Mouse (Mus musculus): ENCODE data around the gene Chst3. TPM values are rescaled to one million over a fixed set of nuclear protein-coding genes. Genes with fewer than 3 reads are reported as not detected.
"Not testable (repeated sequence)": the region's sequence is repeated elsewhere in the genome, so short reads cannot be mapped to it uniquely, and the experiment has no call there.

Chst3 gene
- polyA plus RNA-seq, 1 experiment from 2014 or later, result 2.3 TPM

DNA sequence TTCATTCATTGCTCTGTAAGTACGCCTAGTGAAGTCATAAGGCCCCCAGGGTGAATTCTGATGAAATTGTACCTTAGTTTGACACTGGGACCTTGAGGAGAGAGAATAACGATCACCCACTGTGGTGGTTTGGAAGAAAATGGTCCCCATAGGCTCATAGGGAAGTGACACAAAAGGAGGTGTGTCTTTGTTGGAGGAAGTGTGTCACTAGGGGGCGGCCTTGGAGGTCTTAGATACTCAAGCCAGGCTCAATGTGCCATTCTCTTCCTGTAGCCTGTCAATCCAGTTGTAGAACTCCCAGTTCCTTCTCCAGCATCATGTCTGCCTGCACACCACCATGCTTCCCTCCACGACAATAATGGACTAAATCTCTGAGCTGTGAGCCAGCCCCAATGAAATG lies 78.3 kb downstream of the Chst3 start:
- 90% methylated on average over 4 of the region's 4 CpGs for WGBS
- no peak overlapping the region for H3K4me2 ChIP-seq
- H3K4me3 ChIP-seq (replicated peaks), result no peak overlapping the region
- ATAC-seq (ENCODE audit: insufficient read depth, low FRiP score, low read depth), result no peak
- no peak overlapping the region for H3K27ac ChIP-seq
- H3K9me3 ChIP-seq, result no peaks in the 10 kb centered on the region
- no peaks in the 10 kb centered on the region for H3K27me3 ChIP-seq (replicated peaks)
- no peaks in the 10 kb centered on the region; the same call in 1 of the 2 replicates for H3K4me1 ChIP-seq
- H3K36me3 ChIP-seq, result no peaks in the 10 kb centered on the region
- no peak overlapping the region for H3K9ac ChIP-seq

DNA sequence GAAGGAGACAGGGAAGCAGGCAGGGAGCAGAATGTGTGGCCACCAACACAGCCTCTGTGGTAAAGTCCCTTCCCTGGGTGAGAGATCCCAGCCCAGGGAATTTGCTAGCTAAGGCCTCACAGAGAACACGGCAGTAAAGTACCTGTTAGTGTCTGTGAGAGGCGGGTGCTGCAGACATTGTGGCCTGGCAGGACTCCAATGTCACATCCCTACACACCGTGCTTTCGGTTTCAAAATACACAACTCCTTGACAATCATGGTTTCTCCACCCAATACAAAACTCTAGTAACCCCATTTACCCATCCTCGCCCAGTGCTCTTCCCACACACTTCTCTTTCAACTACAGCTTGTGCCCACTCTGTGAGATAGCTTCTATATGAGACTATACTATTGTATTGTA lies 80.4 kb downstream of the Chst3 start:
- Histone ChIP-seq H3K27ac (no peak overlapping the region), H3K4me2 (no peak overlapping the region), H3K27me3 (replicated peaks) (no peaks in the 10 kb centered on the region), H3K9me3 (no peaks in the 10 kb centered on the region), H3K36me3 (no peaks in the 10 kb centered on the region), H3K4me3 (replicated peaks) (no peak overlapping the region), H3K9ac (no peak overlapping the region), H3K4me1 (peaks cover 7% of the 10 kb centered on the region)
- 79% methylated on average over 5 of the region's 5 CpGs for WGBS
- ATAC-seq (ENCODE audit: insufficient read depth, low FRiP score, low read depth), result no peak

DNA sequence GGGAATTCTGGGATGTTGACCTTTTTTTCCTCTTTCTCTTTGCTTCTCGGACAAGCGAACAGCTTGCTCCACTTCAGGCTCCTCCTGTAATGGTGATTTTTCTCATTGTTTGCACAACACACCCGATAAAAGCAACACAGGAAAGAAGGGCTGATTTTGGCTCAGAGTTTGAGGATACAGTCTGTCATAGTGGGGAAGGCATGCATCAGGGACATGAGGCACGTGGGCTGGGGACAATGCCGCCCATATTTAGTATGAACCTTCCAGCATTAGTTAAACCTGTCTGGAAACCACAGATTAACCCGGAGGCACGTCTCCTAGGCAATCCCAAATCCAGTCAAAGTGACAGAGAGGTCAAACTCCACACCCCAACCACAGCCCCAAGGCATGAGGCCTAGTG lies 82.1 kb downstream of the Chst3 start:
- 50% methylated on average over 7 of the region's 7 CpGs for WGBS
- H3K27ac ChIP-seq, result no peak overlapping the region
- ATAC-seq (ENCODE audit: insufficient read depth, low FRiP score, low read depth), result no peak
- H3K4me2 ChIP-seq, result no peak overlapping the region
- no peaks in the 10 kb centered on the region for H3K36me3 ChIP-seq
- no peaks in the 10 kb centered on the region for H3K9me3 ChIP-seq
- peaks cover 7% of the 10 kb centered on the region for H3K4me1 ChIP-seq
- H3K27me3 ChIP-seq (replicated peaks), result no peaks in the 10 kb centered on the region
- H3K9ac ChIP-seq, result no peak overlapping the region
- H3K4me3 ChIP-seq (replicated peaks), result no peak overlapping the region

DNA sequence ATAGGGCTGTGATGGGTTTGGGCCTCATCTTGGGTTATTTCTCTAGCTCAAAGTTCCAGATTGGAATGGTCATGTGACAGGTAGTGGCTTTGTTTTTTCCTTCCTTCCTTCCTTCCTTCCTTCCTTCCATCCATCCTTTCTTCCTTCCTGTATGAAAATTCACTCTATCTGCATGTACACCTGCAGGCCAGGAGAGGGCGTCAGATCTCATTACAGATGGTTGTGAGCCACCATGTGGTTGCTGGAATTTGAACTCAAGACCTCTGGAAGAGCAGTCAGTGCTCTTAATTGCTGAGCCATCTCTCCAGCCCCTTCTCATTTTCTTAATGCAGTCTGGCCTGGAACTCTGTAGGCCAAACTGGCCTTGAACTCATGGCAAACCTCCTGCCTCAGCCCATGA lies 83.0 kb downstream of the Chst3 start:
- H3K9ac ChIP-seq; H3K4me2 ChIP-seq; ATAC-seq (ENCODE audit: insufficient read depth, low FRiP score, low read depth); H3K4me1 ChIP-seq; H3K9me3 ChIP-seq; H3K27me3 ChIP-seq (replicated peaks); H3K36me3 ChIP-seq; H3K4me3 ChIP-seq (replicated peaks); H3K27ac ChIP-seq: not testable (repeated sequence)
- 65% methylated on average over 1 of the region's 1 CpGs for WGBS

DNA sequence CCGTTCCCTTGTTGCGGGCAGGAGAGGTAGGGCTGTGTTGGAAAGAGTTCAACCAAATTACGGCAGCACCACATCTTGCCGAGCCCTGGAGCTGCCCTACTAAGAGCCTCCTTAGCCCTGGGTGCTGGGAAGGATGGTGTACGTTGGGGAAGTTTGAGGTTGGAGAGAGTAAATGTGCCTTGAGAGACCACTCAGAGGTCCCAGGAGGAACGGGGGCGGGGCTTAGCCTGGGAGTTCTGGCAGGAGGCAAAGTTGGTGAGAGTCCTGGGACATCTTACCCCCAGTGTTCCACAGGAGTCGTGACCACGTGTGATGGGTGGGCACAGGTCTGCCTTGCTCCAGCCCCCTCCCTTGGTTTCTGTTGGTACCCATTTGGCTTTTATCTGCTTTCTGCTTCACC lies 84.9 kb downstream of the Chst3 start:
- Histone ChIP-seq H3K4me1 (peaks cover 7% of the 10 kb centered on the region), H3K9ac (no peak overlapping the region), H3K27me3 (replicated peaks) (no peaks in the 10 kb centered on the region), H3K9me3 (no peaks in the 10 kb centered on the region), H3K4me3 (replicated peaks) (no peak overlapping the region), H3K27ac (no peak overlapping the region), H3K36me3 (no peaks in the 10 kb centered on the region), H3K4me2 (no peak overlapping the region)
- ATAC-seq (ENCODE audit: insufficient read depth, low FRiP score, low read depth), result no peak
- 55% methylated on average over 9 of the region's 9 CpGs for WGBS

DNA sequence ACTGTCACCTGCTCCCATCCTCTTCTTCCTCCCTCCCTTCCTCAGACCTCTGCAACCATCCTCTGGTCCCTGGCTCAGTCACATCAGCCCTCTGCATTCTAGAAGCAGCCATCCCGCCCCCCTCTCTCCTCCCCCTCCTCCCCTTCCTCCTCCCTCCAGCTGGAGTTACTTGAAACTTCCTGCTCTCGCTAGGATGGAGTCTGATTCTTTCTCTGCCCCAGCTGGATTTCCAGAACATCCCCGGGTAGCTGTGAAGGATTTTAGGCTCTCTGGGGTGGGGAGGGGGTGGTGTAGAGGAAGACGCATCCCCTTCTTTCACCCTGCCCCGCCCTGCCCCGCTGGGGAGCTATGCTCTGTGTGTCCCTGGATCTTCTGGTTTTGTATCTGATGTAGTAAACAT lies 85.6 kb downstream of the Chst3 start:
- ATAC-seq (ENCODE audit: insufficient read depth, low FRiP score, low read depth), result no peak
- Histone ChIP-seq H3K4me1 (peaks cover 7% of the 10 kb centered on the region), H3K36me3 (no peaks in the 10 kb centered on the region), H3K9ac (no peak overlapping the region), H3K4me3 (replicated peaks) (no peak overlapping the region), H3K27ac (no peak overlapping the region), H3K27me3 (replicated peaks) (no peaks in the 10 kb centered on the region), H3K4me2 (no peak overlapping the region), H3K9me3 (no peaks in the 10 kb centered on the region)
- 31% methylated on average over 6 of the region's 6 CpGs for WGBS

Small RNA genes lying within 50 kb of the gene (microRNA-seq; reads per million reads assigned to microRNA genes)
- not detected for gene Gm22117

Other genes starting within 250 kb of the Chst3 start
- 42.4 and 47.0 TPM in 2 replicates for gene Ascc1, start 216.5 kb downstream of the Chst3 start, polyA plus RNA-seq (2015; fragmentation: Nextera tagmentation; extraction: Ambion mirVana)
- 98.8 and 107 TPM in 2 replicates for gene Anapc16, start 216.1 kb downstream of the Chst3 start, polyA plus RNA-seq (2015; fragmentation: Nextera tagmentation; extraction: Ambion mirVana)
- 5.3 and 6.1 TPM in 2 replicates for gene Spock2, start 113.0 kb downstream of the Chst3 start, polyA plus RNA-seq (2015; fragmentation: Nextera tagmentation; extraction: Ambion mirVana)
- 142 and 155 TPM in 2 replicates for gene Psap, start 58.4 kb upstream of the Chst3 start, polyA plus RNA-seq (2015; fragmentation: Nextera tagmentation; extraction: Ambion mirVana)
- 7.0 and 7.8 TPM in 2 replicates for gene Vsir, start 127.6 kb upstream of the Chst3 start, polyA plus RNA-seq (2015; fragmentation: Nextera tagmentation; extraction: Ambion mirVana)
- gene Gm17455, start 180.5 kb upstream of the Chst3 start, polyA plus RNA-seq (2015; fragmentation: Nextera tagmentation; extraction: Ambion mirVana), result 0.64 and 0.98 TPM in 2 replicates